Mouse (Mus musculus) thymus, postnatal 14 days (tissue): ENCODE data around the gene Cacna1c.

Experiments used
- DNase-seq: peaks from one replicate; pipeline ENCODE4 v3.0.0; 2021

Gene Cacna1c

GRCm38 (mm10) chr6:118776459-118776858 is 419.8 kb downstream of the Cacna1c start:
- no peak for DNase-seq

GRCm38 (mm10) chr6:118772581-118772980 is 423.6 kb downstream of the Cacna1c start:
- DNase-seq: no peak

DNA sequence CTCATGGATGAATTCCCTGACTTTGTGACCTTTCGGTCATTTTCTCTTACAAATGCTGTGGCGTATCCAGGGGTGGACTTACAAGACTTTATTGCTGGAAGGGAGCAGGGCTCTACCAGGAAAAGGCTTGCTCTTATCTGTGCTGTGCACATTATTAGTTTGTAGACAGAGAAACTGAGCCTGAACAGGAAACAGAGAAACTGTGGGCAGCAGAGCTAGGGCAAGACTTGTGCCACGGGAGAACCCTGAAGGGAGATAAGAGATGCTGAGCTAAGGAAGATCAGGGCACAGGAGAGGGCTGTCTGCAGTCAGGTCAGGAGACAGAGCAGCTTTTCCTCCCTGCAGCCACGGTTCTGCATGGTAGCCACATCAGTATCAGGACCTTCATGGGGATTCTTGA is 425.1 kb downstream of the Cacna1c start:
- DNase-seq: no peak

DNA sequence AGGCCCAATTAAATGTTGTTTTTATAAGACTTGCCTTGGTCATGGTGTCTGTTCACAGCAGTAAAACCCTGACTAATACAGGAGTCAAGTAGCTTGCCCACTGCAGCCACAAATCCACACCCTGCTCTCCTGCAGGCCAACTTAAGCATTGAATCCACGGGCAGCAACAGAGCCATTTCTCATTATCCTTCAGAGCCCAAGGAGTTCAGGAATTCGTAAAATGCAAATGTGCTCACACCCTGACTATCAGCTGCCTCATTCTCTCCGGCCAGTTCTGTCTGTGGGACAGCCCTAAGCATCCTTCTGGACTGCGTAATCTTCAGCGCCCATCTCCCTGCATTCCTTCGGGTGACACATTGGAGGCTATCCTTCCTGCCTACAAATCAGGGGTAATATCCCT is 425.8 kb downstream of the Cacna1c start:
- no peak for DNase-seq

GRCm38 (mm10) chr6:118769792-118770191 is 426.4 kb downstream of the Cacna1c start:
- no peak for DNase-seq

DNA sequence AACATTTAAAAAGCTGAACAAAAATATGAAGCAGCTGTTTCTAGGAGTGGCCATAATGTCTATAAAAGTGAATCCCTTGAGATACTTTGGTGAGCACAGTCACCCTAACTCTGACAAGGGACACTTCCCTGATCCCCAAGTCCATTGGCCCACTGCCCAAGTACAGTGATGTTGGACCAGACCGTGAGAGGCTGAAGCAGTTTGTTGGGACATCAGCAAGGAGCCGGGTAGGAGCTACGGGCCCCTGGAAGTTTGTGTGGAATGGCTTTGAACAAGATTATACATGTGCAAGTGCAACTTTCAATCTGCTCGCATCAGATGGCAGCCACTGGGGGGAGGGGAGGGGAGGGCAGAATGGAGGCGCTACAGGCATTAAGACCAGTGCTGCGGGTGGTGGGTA is 428.5 kb downstream of the Cacna1c start:
- DNase-seq: no peak

GRCm38 (mm10) chr6:118765261-118765660 is 431.0 kb downstream of the Cacna1c start:
- DNase-seq: no peak

GRCm38 (mm10) chr6:118759015-118759414 is 437.2 kb downstream of the Cacna1c start:
- DNase-seq: no peak

GRCm38 (mm10) chr6:118758290-118758907 is 437.8 kb downstream of the Cacna1c start:
- DNase-seq: no peak

- DNase-seq: no peak
Measured at GRCm38 (mm10) chr6:118757533-118758289, 438.5 kb downstream of the Cacna1c start.

GRCm38 (mm10) chr6:118756511-118756910 is 439.7 kb downstream of the Cacna1c start:
- DNase-seq: no peak

GRCm38 (mm10) chr6:118755768-118756167 is 440.4 kb downstream of the Cacna1c start:
- DNase-seq: no peak

- no peak for DNase-seq
Measured at GRCm38 (mm10) chr6:118754439-118754838, 441.8 kb downstream of the Cacna1c start.

GRCm38 (mm10) chr6:118753787-118754186 is 442.4 kb downstream of the Cacna1c start:
- no peak for DNase-seq

- no peak for DNase-seq
Measured at GRCm38 (mm10) chr6:118753064-118753463, 443.2 kb downstream of the Cacna1c start.

- no peak for DNase-seq
Measured at GRCm38 (mm10) chr6:118749285-118749684, 446.9 kb downstream of the Cacna1c start.

DNA sequence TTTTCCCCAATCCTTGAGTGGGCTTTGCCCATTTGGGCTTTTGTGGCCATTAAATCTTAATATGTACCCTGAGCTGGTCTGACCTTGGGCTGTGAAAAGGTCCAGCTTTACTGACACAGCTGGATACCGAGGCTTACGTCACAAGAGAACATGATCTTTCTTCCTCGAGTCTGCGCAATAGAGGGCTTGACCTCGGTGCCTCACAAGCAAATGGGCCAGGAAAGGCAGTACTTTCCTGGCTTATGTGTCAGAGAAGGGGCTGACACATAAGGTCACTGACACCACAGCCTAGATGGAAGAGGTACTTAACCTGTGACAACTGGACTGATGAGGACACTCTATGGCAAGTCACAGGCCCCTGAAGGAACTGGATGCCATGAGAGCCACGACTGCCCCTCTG is 453.5 kb downstream of the Cacna1c start:
- no peak for DNase-seq

DNA sequence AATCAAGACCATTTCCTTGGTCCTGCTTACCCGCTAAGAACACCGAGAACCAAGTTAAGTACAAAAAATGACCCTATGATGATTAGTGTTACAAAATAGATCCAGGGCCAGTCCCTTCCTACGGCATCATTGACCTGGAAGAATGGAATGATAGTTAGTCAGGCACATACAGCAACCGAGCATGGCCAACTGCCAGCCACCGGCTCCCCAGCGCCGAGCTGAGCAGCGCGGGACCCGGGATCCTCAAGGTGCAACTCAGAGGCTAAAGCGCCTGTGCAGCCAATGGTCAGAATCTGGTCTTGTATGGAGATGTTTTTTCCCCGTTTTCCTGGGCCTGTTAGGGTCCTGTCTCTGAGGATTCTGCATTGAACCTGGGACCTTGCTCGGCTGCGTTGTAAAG is 454.4 kb downstream of the Cacna1c start:
- DNase-seq: no peak

- DNase-seq: no peak
Measured at GRCm38 (mm10) chr6:118739961-118740599, 456.1 kb downstream of the Cacna1c start.

DNA sequence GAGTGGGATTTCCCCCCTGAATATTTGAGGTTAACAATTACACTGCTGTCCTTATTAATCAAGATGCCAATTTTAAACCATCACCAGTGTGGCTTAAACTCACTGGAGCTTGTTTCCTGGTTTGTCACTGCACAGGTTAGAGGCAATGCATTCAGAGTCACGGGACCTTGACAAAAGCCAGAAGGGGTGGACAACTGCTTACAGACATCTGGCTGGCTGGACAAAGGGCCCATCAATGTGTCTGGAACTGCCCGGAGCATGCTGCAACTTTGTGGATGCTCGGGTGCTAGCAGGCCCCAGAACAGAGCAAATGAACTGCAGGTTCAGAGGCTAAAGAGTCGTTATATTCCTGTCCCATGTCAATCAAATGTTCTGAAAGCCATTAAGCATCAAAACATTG is 456.9 kb downstream of the Cacna1c start:
- no peak for DNase-seq

- no peak for DNase-seq
Measured at GRCm38 (mm10) chr6:118738656-118739055, 457.6 kb downstream of the Cacna1c start.

GRCm38 (mm10) chr6:118737078-118737477 is 459.1 kb downstream of the Cacna1c start:
- no peak for DNase-seq

DNA sequence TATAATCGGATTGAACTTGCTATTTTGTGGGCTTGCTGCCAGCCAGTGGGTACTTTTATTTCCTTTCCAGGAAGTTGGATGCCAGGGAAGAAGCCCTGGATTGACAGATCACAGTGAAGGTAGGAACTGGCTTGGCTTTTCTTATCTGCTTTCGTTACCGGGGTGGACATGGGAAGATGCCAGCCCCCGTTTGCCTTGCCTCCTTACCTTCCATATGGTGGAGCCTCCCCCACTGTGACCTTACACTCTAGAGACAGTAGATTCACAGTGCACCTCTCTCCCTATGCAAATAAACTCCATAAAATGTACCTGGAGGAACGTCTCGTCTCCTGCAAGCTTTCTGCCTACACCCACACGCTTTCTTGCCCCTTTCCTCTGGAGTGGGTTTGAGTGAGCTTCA is 459.7 kb downstream of the Cacna1c start:
- no peak for DNase-seq

DNA sequence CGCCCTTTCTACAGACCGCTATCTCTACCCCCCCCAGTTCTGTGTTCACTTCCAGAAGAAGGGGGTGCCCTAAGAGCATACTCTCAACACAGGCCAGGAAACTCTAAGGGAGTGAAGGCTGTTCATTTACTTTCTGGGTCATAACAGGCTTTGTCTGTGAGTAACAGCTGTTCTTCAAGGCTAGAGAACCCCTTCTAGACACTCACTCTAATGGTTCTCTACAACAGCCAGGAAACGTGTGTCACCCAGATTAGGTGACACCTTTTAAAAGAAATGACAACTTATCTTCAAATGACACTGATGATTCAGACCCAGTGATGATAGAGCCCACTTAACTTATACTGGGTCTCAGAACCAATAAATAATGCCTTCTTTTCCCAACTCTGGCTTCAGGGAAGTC is 461.1 kb downstream of the Cacna1c start:
- DNase-seq: no peak
